Mouse (Mus musculus) thymus, postnatal 36 days (tissue): ENCODE data around the gene Ap5m1.

Source experiments
- DNase-seq, 2 experiments: peaks; one replicate each; pipeline ENCODE4 v3.0.0; 2022; ENCODE audit warnings: mixed read lengths in 2 of 2

Gene Ap5m1

GRCm38 (mm10) chr14:49128544-49129263, 62.8 kb downstream of the Ap5m1 start:
- DNase-seq, result no peak

- DNase-seq, result no peak
Observed at GRCm38 (mm10) chr14:49132391-49132790, 66.5 kb downstream of the Ap5m1 start.

- DNase-seq, result no peak
Observed at GRCm38 (mm10) chr14:49138171-49138570, 72.3 kb downstream of the Ap5m1 start.

- DNase-seq, result no peak
Observed at GRCm38 (mm10) chr14:49140756-49141155, 74.9 kb downstream of the Ap5m1 start.
